Mouse (Mus musculus) thymus, postnatal 36 days (tissue): Measurements from ENCODE around the gene Hist1h2ah.

Source experiments
- DNase-seq, 2 experiments: peaks; one replicate each; pipeline ENCODE4 v3.0.0; 2022; ENCODE audit warnings: mixed read lengths in 2 of 2

Hist1h2ah gene

DNA sequence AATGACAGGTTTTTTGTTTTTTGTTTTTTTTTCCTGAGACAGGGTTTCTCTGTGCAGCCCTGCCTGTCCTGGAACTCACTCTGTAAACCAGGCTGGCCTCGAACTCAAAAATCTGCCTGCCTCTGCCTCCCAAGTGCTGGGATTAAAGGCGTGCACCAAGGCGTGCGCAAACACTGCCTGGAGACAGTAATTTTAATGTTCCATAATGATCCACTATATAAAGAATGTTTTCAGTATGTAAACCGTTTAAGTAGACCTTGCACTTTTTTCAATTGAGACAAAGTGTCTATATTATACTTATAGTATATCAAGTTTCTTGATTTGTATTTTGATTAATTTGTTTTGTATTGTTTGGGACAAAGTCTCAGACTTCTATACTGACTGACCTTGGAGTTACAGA, 4.0 kb upstream of the Hist1h2ah start:
- DNase-seq = no peak

- DNase-seq = no peak
Measured at GRCm38 (mm10) chr13:22037415-22037814, 2.0 kb upstream of the Hist1h2ah start.

DNA sequence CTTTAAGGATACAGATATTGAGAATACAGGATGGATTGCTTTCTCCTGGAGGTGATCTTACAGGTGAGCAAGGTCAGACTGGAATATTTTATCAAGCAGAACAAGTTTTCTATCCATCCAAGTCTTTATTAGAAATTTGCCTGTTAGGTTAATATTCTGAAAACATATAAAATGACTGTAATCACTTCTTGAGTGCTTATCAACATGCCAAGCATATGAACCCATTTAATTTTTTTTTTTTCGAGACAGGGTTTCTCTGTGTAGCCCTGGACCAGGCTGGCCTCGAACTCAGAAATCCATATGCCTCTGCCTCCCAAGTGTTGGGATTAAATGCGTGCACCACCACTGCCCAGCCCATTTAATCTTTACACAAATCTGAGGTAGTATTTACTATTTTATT, 1.6 kb upstream of the Hist1h2ah start:
- DNase-seq = no peak

- DNase-seq = peak in 1 of 2 experiments; percentile 23
Measured at GRCm38 (mm10) chr13:22036149-22036956, 985 bp upstream of the Hist1h2ah start.

GRCm38 (mm10) chr13:22034443-22035266, 713 bp downstream of the Hist1h2ah start:
- DNase-seq = no peak

DNA sequence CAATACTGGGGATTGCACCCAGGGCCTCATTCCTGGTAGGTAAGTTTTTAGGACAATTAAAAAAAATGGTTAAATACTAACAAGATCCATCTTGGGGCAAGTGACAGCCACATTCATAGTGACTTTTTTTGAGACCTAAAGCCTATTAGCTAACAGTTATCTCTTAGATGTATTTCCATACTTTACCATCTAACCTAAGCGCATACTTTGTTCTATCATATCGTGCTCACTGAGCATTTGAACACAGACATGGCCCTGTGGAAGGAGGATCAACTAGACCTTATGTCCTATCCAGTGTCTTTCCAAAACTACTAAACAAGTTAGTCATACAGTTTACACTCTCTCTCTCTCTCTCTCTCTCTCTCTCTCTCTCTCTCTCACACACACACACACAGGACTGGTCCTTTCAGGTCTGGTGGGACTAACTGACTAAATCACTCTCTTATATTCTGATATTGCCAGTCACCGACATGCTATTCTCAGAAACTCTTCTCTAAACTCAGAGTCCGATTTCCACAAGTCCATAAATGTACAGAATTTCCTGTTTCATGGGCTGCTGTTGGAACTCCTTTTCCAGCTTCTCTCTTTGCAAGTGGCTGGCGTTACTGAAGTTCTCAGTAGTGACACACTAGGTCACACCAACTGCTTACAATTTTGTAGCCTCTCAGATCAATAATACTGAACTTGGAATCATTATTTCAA, 1.5 kb downstream of the Hist1h2ah start:
- DNase-seq = no peak

DNA sequence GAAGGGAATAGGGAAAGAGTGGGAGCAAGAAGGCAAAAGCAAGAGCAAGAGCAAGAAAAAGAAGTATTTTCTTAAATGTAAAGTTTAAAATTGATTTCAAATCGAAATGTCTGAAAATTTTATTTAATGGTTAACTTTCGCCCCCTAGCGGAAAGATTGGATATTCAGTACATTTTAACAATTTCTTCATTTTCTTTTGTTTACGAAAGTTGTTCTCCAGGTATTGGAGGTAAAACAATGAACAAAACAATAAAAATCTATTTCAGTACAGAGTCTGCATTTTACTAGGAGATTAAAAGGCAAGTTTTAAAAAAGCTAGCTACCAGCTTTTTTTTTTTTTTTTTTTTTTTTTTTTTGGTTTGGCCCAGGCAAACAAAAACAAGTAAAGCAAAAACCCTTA, 4.9 kb downstream of the Hist1h2ah start:
- no peak for DNase-seq

DNA sequence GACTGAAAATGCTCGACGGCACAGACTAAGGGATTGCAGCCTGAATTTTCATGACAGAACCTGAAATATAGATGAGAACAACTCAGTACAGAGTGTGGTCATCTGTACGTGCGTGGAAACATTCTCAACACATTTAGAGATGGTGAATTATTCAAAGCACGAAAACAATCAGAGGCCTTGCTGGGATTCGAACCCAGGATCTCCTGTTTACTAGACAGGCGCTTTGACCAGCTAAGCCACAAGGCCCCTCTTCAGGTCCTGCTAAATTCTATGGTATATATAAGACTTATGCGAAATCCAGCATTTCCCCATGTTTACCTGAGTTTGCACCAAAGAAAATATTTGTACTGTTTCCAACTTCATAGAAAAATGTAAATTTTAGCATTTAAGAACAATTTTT, 5.4 kb downstream of the Hist1h2ah start:
- DNase-seq = no peak

- peak; percentile 87 to 90 for DNase-seq
Measured at GRCm38 (mm10) chr13:22028673-22029460, 6.5 kb downstream of the Hist1h2ah start.

DNA sequence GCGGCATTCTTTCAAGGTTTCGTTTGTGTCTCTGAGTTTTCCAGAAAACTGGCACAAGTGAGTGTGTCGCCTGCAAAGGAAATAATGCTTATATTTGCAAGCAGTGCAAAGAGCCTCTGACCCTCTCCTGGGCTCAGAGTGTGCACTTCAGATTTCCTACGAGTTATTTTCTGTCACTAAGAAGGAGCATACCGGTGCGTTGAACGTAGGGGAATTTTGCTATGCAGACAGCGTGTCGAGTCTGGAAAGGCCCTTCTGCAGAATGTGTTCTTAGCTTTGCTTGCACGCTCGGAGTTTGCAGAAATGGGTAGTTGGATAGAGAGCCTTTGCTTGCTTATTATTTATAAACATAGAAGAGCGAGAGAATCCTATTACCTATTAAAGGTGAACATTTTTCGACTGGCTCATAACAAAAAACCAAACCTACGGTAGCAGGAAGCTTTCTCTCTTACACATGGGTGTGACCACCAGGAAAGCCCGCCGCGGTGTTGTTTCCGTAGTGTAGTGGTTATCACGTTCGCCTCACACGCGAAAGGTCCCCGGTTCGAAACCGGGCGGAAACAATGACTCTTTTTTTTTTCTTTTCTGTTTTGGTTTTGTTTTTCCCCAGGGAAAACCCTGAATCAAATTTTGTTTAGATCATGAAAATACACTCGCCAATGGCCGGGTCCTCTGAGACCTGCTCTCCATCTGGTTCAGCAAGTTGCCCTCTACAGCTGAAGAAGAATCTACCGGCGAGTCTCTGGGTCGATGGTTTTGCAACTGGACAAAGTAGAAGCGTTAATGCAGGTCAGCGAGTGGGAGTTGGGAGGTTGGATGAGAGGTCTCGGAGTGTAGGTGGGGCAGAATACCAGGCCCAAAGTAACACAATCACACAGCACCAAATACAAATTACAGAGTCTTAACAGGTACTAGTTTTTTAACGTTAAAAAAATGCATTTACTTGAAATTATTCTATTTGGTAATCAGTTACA, 9.0 kb downstream of the Hist1h2ah start:
- peak; percentile 81 to 84 for DNase-seq

GRCm38 (mm10) chr13:22022241-22022640, 13.1 kb downstream of the Hist1h2ah start:
- peak; percentile 73 to 77 for DNase-seq

- no peak for DNase-seq
Measured at GRCm38 (mm10) chr13:22021581-22021980, 13.8 kb downstream of the Hist1h2ah start.

- peak in 1 of 2 experiments; percentile 39 for DNase-seq
Measured at GRCm38 (mm10) chr13:22020901-22021339, 14.4 kb downstream of the Hist1h2ah start.

DNA sequence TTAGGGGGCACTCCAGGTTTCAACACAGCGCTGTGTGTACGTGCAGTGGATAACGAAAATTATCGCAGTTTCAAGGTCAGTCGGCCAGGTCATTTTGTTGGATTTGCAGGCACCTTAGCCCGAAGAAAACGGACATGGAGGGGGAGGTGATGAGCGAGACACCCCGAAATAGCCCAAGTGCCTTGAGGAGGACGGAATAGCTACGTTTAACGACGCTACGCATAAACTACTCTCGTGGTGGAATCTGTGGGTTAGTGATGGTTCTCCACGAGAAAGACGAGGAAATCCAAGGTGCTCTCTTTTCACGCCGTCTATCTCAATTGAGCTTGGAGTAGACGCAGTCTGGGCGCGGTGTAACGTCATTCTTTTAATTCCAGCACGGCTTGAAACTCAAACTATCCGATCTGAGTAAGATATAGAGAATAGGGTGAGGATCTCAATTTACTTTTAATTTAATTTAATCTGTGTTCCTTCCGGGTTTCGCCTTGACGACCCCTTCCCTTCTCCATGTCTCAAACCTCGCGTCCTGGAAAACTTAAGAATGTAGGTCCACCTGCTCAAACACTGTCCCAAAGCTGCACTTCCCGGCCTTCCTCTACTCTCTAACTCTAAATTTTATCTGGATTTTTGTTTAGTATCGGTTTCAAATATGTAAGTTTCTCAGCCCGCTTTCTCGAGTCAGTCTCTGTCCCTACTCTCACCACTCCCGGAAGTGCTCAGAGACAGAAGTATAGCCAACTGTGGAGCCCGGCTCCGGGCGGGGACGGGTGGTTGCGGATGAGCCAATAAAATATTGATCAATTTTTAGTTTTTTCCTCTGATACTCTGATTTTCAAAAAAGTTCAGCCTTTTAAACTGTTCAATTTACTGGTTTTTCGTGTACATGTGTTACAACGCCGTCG, 15.2 kb downstream of the Hist1h2ah start:
- DNase-seq = peak in 1 of 2 experiments; percentile 50

GRCm38 (mm10) chr13:22015479-22016450, 19.6 kb downstream of the Hist1h2ah start:
- DNase-seq = peak; percentile 77 to 81

- DNase-seq = no peak
Measured at GRCm38 (mm10) chr13:22014411-22014845, 20.9 kb downstream of the Hist1h2ah start.

- DNase-seq = no peak
Measured at GRCm38 (mm10) chr13:22013716-22014115, 21.7 kb downstream of the Hist1h2ah start.

DNA sequence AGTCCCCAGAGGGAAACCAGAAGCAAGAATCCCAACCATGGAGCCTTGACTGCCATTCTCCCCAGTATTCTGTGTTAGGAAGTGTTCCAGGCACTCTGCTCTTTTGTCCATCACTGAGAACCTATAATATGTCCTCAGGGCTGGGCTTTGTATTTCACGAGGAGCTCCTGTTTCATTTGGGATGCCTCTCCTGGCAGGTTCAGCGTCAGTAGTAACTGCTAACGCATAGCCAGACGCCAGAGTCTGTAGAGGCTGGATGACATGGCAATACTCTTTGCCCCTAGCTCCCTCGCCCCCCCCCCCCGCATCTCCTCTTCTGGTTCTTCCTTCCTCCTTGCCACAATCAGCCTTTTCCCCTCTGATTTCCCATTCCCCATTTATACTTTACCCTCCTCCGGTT, 25.7 kb downstream of the Hist1h2ah start, which contains the start of gene Prss16:
Gene Prss16 (minus strand): TSS at position 101 of the 400 bp plus-strand sequence.
- DNase-seq = no peak
